Mouse (Mus musculus): ENCODE measurements around the gene Bud23.

- TF ChIP-seq POLR2A (IDR thresholded peaks at IDR 0.05; ENCODE audit: low read depth, low read length) (no peak), CTCF (IDR thresholded peaks at IDR 0.05; ENCODE audit: borderline replicate concordance, insufficient read depth, low read length) (no peak)
Observed at GRCm38 (mm10) chr5:135073349-135074150, 8.8 kb upstream of the Bud23 start.
